Mouse (Mus musculus) neutrophil, adult 65 days (primary cell): ENCODE results near the gene Appbp2. TPM values are rescaled to one million over a fixed set of nuclear protein-coding genes. Genes with fewer than 3 reads are reported as not detected.

ENCODE experiments used
- total RNA-seq: library from RNA; stranded (reverse); gene quantifications from 2 replicates; pipeline ENCODE4 v1.2.4, GENCODE M21; 2023

The Appbp2 gene
- 26.1 and 32.0 TPM in 2 replicates for total RNA-seq

GRCm38 (mm10) chr11:85234990-85235841 lies at the start of gene Appbp2:
Appbp2 (minus strand) TSS chr11:85235130.

GRCm38 (mm10) chr11:85170058-85170740 lies 64.7 kb downstream of the Appbp2 start, which contains the start of gene 1700125H20Rik:
1700125H20Rik (plus strand) TSS chr11:85170404.

GRCm38 (mm10) chr11:85139581-85140540 lies 95.1 kb downstream of the Appbp2 start, which contains the start of gene Usp32:
Usp32 (minus strand) TSS chr11:85140161.

Other genes with a start within 250 kb of the Appbp2 start
- 73.0 and 118 TPM in 2 replicates for gene Usp32, start 95.0 kb downstream of the Appbp2 start, total RNA-seq
- gene 1700125H20Rik, start 64.7 kb downstream of the Appbp2 start, total RNA-seq, result not detected in 2 replicates
- 20.0 and 20.9 TPM in 2 replicates for gene Ppm1d, start 76.1 kb upstream of the Appbp2 start, total RNA-seq
- gene Bcas3, start 118.0 kb upstream of the Appbp2 start, total RNA-seq, result 30.1 and 42.1 TPM in 2 replicates